Mouse (Mus musculus) embryonic facial prominence, embryonic 11.5 days (tissue): ENCODE data around the gene Pstpip1. TPM values are rescaled to one million over a fixed set of nuclear protein-coding genes. Genes with fewer than 3 reads are reported as not detected.

Source experiments
- ATAC-seq: fragments of 200-750 bp; cut with Nextera tagmentation; replicated peaks from 2 replicates; pipeline ENCODE4 v1.8.0; 2017; ENCODE audit warnings: low read depth; ENCODE audit not compliant: insufficient number of reproducible peaks, low FRiP score, low TSS enrichment
- DNase-seq: peaks from one replicate; pipeline ENCODE4 v3.0.0-alpha.2; 2015; ENCODE audit warnings: low spot score
- H3K27ac ChIP-seq: fragments of 300-500 bp; sonication (generic); replicated peaks from 2 replicates; pipeline ENCODE4 v1.5.1; 2014; ENCODE audit warnings: mild to moderate bottlenecking, low read depth, low read length, control low read depth
- H3K27me3 ChIP-seq: fragments of 300-500 bp; sonication (generic); 2 replicates; pipeline ENCODE4 v1.6.1; 2014; ENCODE audit warnings: mild to moderate bottlenecking, low read length, moderate library complexity, mixed read lengths; ENCODE audit not compliant: control insufficient read depth, insufficient read depth
- H3K36me3 ChIP-seq: fragments of 300-500 bp; sonication (generic); replicated peaks from 2 replicates; pipeline ENCODE4 v1.6.1; 2014; ENCODE audit warnings: low read depth, mild to moderate bottlenecking, low read length, moderate library complexity, mixed read lengths; ENCODE audit not compliant: control insufficient read depth, insufficient read depth
- H3K4me1 ChIP-seq: fragments of 300-500 bp; sonication (generic); 2 replicates; pipeline ENCODE4 v1.6.1; 2014; ENCODE audit warnings: low read length, mixed read lengths; ENCODE audit not compliant: control insufficient read depth, insufficient read depth
- H3K4me2 ChIP-seq: fragments of 300-500 bp; sonication (generic); 2 replicates; pipeline ENCODE4 v1.6.1; 2014; ENCODE audit warnings: low read depth, mild to moderate bottlenecking, control low read depth, low read length, moderate library complexity
- H3K4me3 ChIP-seq: fragments of 300-500 bp; sonication (generic); 2 replicates; pipeline ENCODE4 v1.5.1; 2014; ENCODE audit warnings: low read depth, low read length, control low read depth
- H3K9ac ChIP-seq: fragments of 300-500 bp; sonication (generic); replicated peaks from 2 replicates; pipeline ENCODE4 v1.6.1; 2014; ENCODE audit warnings: mild to moderate bottlenecking, control low read depth, low read length
- H3K9me3 ChIP-seq: fragments of 300-500 bp; sonication (generic); replicated peaks from 2 replicates; pipeline ENCODE4 v1.6.1; 2016; ENCODE audit warnings: mild to moderate bottlenecking, low read length, inconsistent platforms, mixed read lengths; ENCODE audit not compliant: control insufficient read depth
- WGBS: fragments of 180-500 bp; shearing (Covaris S2); extraction: QIAGEN DNeasy Blood & Tissue Kit; methylation state at CpG from one replicate; pipeline ENCODE4 v1.1.7; 2014; 5-methylcytosine and 5-hydroxymethylcytosine counted together
- polyA plus RNA-seq: library from polyadenylated mRNA; unstranded; fragments of >200 nt; fragmentation: Nextera tagmentation; extraction: Ambion mirVana; gene quantifications from 2 replicates; pipeline ENCODE4 v1.2.1, GENCODE M21; 2014

The Pstpip1 gene
- 0.31 and 0.32 TPM in 2 replicates for polyA plus RNA-seq

- H3K4me3 ChIP-seq, result no peak within 1 kb of the TSS
- peak; percentile 63; the same call in 1 of the 2 replicates for ATAC-seq
- H3K27me3 ChIP-seq, result no peaks in the 10 kb centered on the region
Measured at GRCm38 (mm10) chr9:56089778-56090520, at the start of gene Pstpip1. Pstpip1 (plus strand) TSS chr9:56089962.

GRCm38 (mm10) chr9:56041372-56042180 is 48.2 kb upstream of the Pstpip1 start, which contains the start of gene Rcn2:
Rcn2 (plus strand) TSS chr9:56041845.
- H3K9ac ChIP-seq, result peak within 1 kb of the TSS; percentile 92
- no peaks in the 10 kb centered on the region for H3K27me3 ChIP-seq
- WGBS, result under 1% methylated on average over 48 of the region's 49 CpGs
- H3K4me2 ChIP-seq, result peak within 1 kb of the TSS; percentile 32
- ATAC-seq, result peak; percentile 100
- H3K9me3 ChIP-seq, result no peaks in the 10 kb centered on the region
- DNase-seq, result peak; percentile 97
- peaks cover 3% of the 10 kb centered on the region; the same call in 1 of the 2 replicates for H3K36me3 ChIP-seq
- no peaks in the 10 kb centered on the region for H3K4me1 ChIP-seq
- H3K27ac ChIP-seq, result peak within 1 kb of the TSS; percentile 93
- peak within 1 kb of the TSS; percentile 65 for H3K4me3 ChIP-seq

More at GRCm38 (mm10) chr9:56089778-56090520, at the start of gene Pstpip1:
- Histone ChIP-seq H3K9me3 (no peaks in the 10 kb centered on the region), H3K36me3 (no peaks in the 10 kb centered on the region), H3K4me2 (no peak within 1 kb of the TSS), H3K9ac (0 out of 2 replicates have a peak within 1 kb of the TSS, but pooled peaks have one; percentile 43), H3K27ac (no peak within 1 kb of the TSS; the same call in none of the 2 replicates), H3K4me1 (peaks cover 3% of the 10 kb centered on the region; the same call in 1 of the 2 replicates)
- WGBS, result 26% methylated on average over 22 of the region's 22 CpGs
- DNase-seq, result peak; percentile 49

GRCm38 (mm10) chr9:56042181-56042621 is 47.6 kb upstream of the Pstpip1 start:
- DNase-seq, result peak; percentile 69
- peak overlapping the region; percentile 92 for H3K9ac ChIP-seq
- H3K4me1 ChIP-seq, result no peaks in the 10 kb centered on the region
- ATAC-seq, result peak; percentile 85
- H3K4me2 ChIP-seq, result peak overlapping the region; percentile 32
- peak overlapping the region; percentile 65 for H3K4me3 ChIP-seq
- WGBS, result under 1% methylated on average over 16 of the region's 16 CpGs
- H3K27ac ChIP-seq, result peak overlapping the region; percentile 93
- peaks cover 3% of the 10 kb centered on the region; the same call in 1 of the 2 replicates for H3K36me3 ChIP-seq
- H3K9me3 ChIP-seq, result no peaks in the 10 kb centered on the region
- no peaks in the 10 kb centered on the region for H3K27me3 ChIP-seq

- Histone ChIP-seq H3K4me1 (no peaks in the 10 kb centered on the region), H3K27ac (no peak overlapping the region), H3K9ac (no peak overlapping the region), H3K36me3 (peaks cover 3% of the 10 kb centered on the region; the same call in 1 of the 2 replicates), H3K27me3 (no peaks in the 10 kb centered on the region), H3K9me3 (no peaks in the 10 kb centered on the region), H3K4me2 (no peak overlapping the region), H3K4me3 (no peak overlapping the region)
- DNase-seq (no peak), ATAC-seq (no peak)
- 80% methylated on average over 3 of the region's 3 CpGs for WGBS
Measured at GRCm38 (mm10) chr9:56053796-56054195, 36.0 kb upstream of the Pstpip1 start.

- H3K9me3 ChIP-seq, result no peaks in the 10 kb centered on the region
- H3K9ac ChIP-seq, result no peak overlapping the region
- no peak overlapping the region for H3K27ac ChIP-seq
- H3K4me1 ChIP-seq, result no peaks in the 10 kb centered on the region
- WGBS, result 91% methylated on average over 6 of the region's 6 CpGs
- DNase-seq, result no peak
- H3K4me3 ChIP-seq, result no peak overlapping the region
- H3K4me2 ChIP-seq, result no peak overlapping the region
- H3K36me3 ChIP-seq, result peaks cover 5% of the 10 kb centered on the region
- no peak for ATAC-seq
- no peaks in the 10 kb centered on the region for H3K27me3 ChIP-seq
Measured at GRCm38 (mm10) chr9:56056147-56056546, 33.6 kb upstream of the Pstpip1 start.

GRCm38 (mm10) chr9:56062336-56062735 is 27.4 kb upstream of the Pstpip1 start:
- Histone ChIP-seq H3K27me3 (no peaks in the 10 kb centered on the region), H3K4me3 (no peak overlapping the region), H3K4me2 (no peak overlapping the region), H3K9ac (no peak overlapping the region), H3K36me3 (peaks cover 10% of the 10 kb centered on the region), H3K4me1 (no peaks in the 10 kb centered on the region), H3K9me3 (no peaks in the 10 kb centered on the region), H3K27ac (no peak overlapping the region)
- DNase-seq, result no peak
- WGBS, result 95% methylated on average over 5 of the region's 5 CpGs
- no peak for ATAC-seq

GRCm38 (mm10) chr9:56065011-56065410 is 24.8 kb upstream of the Pstpip1 start:
- Histone ChIP-seq H3K9ac (no peak overlapping the region), H3K4me2 (no peak overlapping the region), H3K27me3 (no peaks in the 10 kb centered on the region), H3K27ac (no peak overlapping the region), H3K36me3 (peaks cover 13% of the 10 kb centered on the region), H3K4me1 (no peaks in the 10 kb centered on the region), H3K4me3 (no peak overlapping the region), H3K9me3 (no peaks in the 10 kb centered on the region)
- 72% methylated on average over 3 of the region's 3 CpGs for WGBS
- ATAC-seq (no peak), DNase-seq (no peak)
